Mouse (Mus musculus) intestine, embryonic 14.5 days (tissue): ENCODE measurements around the gene Fcrla. TPM values are rescaled to one million over a fixed set of nuclear protein-coding genes. Genes with fewer than 3 reads are reported as not detected.
"Not testable (repeated sequence)": the region's sequence is repeated elsewhere in the genome, so short reads cannot be mapped to it uniquely, and the experiment has no call there.

Experiments used
- ATAC-seq: fragments of 200-750 bp; cut with Nextera tagmentation; replicated peaks from 2 replicates; pipeline ENCODE4 v1.8.0; 2017; ENCODE audit warnings: low read depth, moderate number of reproducible peaks, moderate TSS enrichment, moderate library complexity; ENCODE audit not compliant: low FRiP score, low TSS enrichment
- DNase-seq: peaks from one replicate; pipeline ENCODE4 v3.0.0-alpha.2; 2018; ENCODE audit warnings: low spot score
- H3K27ac ChIP-seq: fragments of 300-500 bp; sonication (generic); 2 replicates; pipeline ENCODE4 v1.5.1; 2014; ENCODE audit warnings: low read depth, mild to moderate bottlenecking, control low read depth
- H3K27me3 ChIP-seq: fragments of 300-500 bp; sonication (generic); replicated peaks from 2 replicates; pipeline ENCODE4 v1.6.1; 2014; ENCODE audit warnings: low read length, control low read depth; ENCODE audit not compliant: control insufficient read depth, insufficient read depth
- H3K36me3 ChIP-seq: fragments of 300-500 bp; sonication (generic); 2 replicates; pipeline ENCODE4 v1.6.1; 2014; ENCODE audit warnings: low read length, control low read depth; ENCODE audit not compliant: control insufficient read depth, insufficient read depth
- H3K4me1 ChIP-seq: fragments of 300-500 bp; sonication (generic); replicated peaks from 2 replicates; pipeline ENCODE4 v1.6.1; 2014; ENCODE audit warnings: low read length, control low read depth, mixed read lengths; ENCODE audit not compliant: control insufficient read depth, insufficient read depth
- H3K4me2 ChIP-seq: fragments of 300-500 bp; sonication (generic); 2 replicates; pipeline ENCODE4 v1.6.1; 2014; ENCODE audit warnings: low read length
- H3K4me3 ChIP-seq: fragments of 300-500 bp; sonication (generic); 2 replicates; pipeline ENCODE4 v1.5.1; 2014; ENCODE audit warnings: low read depth, low read length, control low read depth, mixed read lengths
- H3K9ac ChIP-seq: fragments of 300-500 bp; sonication (generic); 2 replicates; pipeline ENCODE4 v1.6.1; 2014; ENCODE audit warnings: mild to moderate bottlenecking, low read length
- H3K9me3 ChIP-seq: fragments of 300-500 bp; sonication (generic); 2 replicates; pipeline ENCODE4 v1.6.1; 2016; ENCODE audit warnings: low read length, control low read depth; ENCODE audit not compliant: control insufficient read depth
- WGBS: fragments of 180-500 bp; shearing (Covaris S2); extraction: QIAGEN DNeasy Blood & Tissue Kit; methylation state at CpG from one replicate; pipeline ENCODE4 v1.1.7; 2014; 5-methylcytosine and 5-hydroxymethylcytosine counted together
- polyA plus RNA-seq: library from polyadenylated mRNA; unstranded; fragments of >200 nt; fragmentation: Nextera tagmentation; extraction: Ambion mirVana; gene quantifications from 2 replicates; pipeline ENCODE4 v1.2.1, GENCODE M21; 2014

Gene Fcrla
- polyA plus RNA-seq = not detected in 2 replicates

- Histone ChIP-seq H3K36me3 (no peaks in the 10 kb centered on the region), H3K9ac (no peak within 1 kb of the TSS), H3K4me1 (no peaks in the 10 kb centered on the region), H3K4me3 (no peak within 1 kb of the TSS), H3K9me3 (no peaks in the 10 kb centered on the region), H3K27me3 (no peaks in the 10 kb centered on the region), H3K4me2 (no peak within 1 kb of the TSS), H3K27ac (no peak within 1 kb of the TSS)
- WGBS = 85% methylated on average over 3 of the region's 3 CpGs
- DNase-seq (no peak), ATAC-seq (no peak)
These were observed at the start of gene Fcrla for GRCm38 (mm10) chr1:170927378-170927777. Gene Fcrla, minus strand, starts transcription at chr1:170927583.

GRCm38 (mm10) chr1:170976447-170976846, 49.1 kb upstream of the Fcrla start, which contains the start of gene Fcgr2b:
Gene Fcgr2b, minus strand, starts transcription at chr1:170976547.
- no peak for DNase-seq
- ATAC-seq = no peak
- Histone ChIP-seq H3K27ac (no peak within 1 kb of the TSS), H3K27me3 (no peaks in the 10 kb centered on the region), H3K4me1 (no peaks in the 10 kb centered on the region), H3K4me2 (no peak within 1 kb of the TSS), H3K9ac (no peak within 1 kb of the TSS), H3K9me3 (no peaks in the 10 kb centered on the region), H3K36me3 (no peaks in the 10 kb centered on the region), H3K4me3 (no peak within 1 kb of the TSS)
- WGBS = 83% methylated on average over 5 of the region's 5 CpGs

- ATAC-seq = no peak
- Histone ChIP-seq H3K36me3 (no peaks in the 10 kb centered on the region), H3K27ac (no peak overlapping the region), H3K4me1 (no peaks in the 10 kb centered on the region), H3K9me3 (no peaks in the 10 kb centered on the region), H3K9ac (no peak overlapping the region), H3K4me3 (no peak overlapping the region), H3K4me2 (no peak overlapping the region), H3K27me3 (no peaks in the 10 kb centered on the region)
- DNase-seq = no peak
- WGBS = 74% methylated on average over 7 of the region's 7 CpGs
These were observed 48.4 kb upstream of the Fcrla start for GRCm38 (mm10) chr1:170975751-170976161.

- DNase-seq, H3K27ac ChIP-seq, H3K36me3 ChIP-seq, ATAC-seq, H3K9me3 ChIP-seq, H3K27me3 ChIP-seq, H3K9ac ChIP-seq, H3K4me1 ChIP-seq, H3K4me2 ChIP-seq, H3K4me3 ChIP-seq: not testable (repeated sequence)
- 67% methylated on average over 2 of the region's 2 CpGs for whole genome bisulfite sequencing
These were observed 48.0 kb upstream of the Fcrla start for GRCm38 (mm10) chr1:170975350-170975749.

- H3K9ac ChIP-seq = no peak overlapping the region
- WGBS = 96% methylated on average over 2 of the region's 2 CpGs
- no peaks in the 10 kb centered on the region for H3K4me1 ChIP-seq
- no peak overlapping the region for H3K4me2 ChIP-seq
- no peaks in the 10 kb centered on the region for H3K36me3 ChIP-seq
- DNase-seq = no peak
- no peak for ATAC-seq
- no peak overlapping the region for H3K4me3 ChIP-seq
- no peaks in the 10 kb centered on the region for H3K9me3 ChIP-seq
- no peaks in the 10 kb centered on the region for H3K27me3 ChIP-seq
- no peak overlapping the region for H3K27ac ChIP-seq
These were observed 47.4 kb upstream of the Fcrla start for GRCm38 (mm10) chr1:170974736-170975135.

GRCm38 (mm10) chr1:170974171-170974570, 46.8 kb upstream of the Fcrla start:
- 86% methylated on average over 8 of the region's 8 CpGs for WGBS

GRCm38 (mm10) chr1:170972936-170973335, 45.6 kb upstream of the Fcrla start:
- Histone ChIP-seq H3K36me3 (no peaks in the 10 kb centered on the region), H3K4me3 (no peak overlapping the region), H3K27me3 (no peaks in the 10 kb centered on the region), H3K4me2 (no peak overlapping the region), H3K9me3 (no peaks in the 10 kb centered on the region), H3K27ac (no peak overlapping the region), H3K4me1 (no peaks in the 10 kb centered on the region), H3K9ac (no peak overlapping the region)
- no peak for ATAC-seq
- 76% methylated on average over 4 of the region's 4 CpGs for WGBS
- DNase-seq = no peak

More at GRCm38 (mm10) chr1:170974171-170974570, 46.8 kb upstream of the Fcrla start:
- H3K27ac ChIP-seq = no peak overlapping the region
- H3K36me3 ChIP-seq = no peaks in the 10 kb centered on the region
- DNase-seq = no peak
- H3K9ac ChIP-seq = no peak overlapping the region
- no peaks in the 10 kb centered on the region for H3K4me1 ChIP-seq
- no peaks in the 10 kb centered on the region for H3K27me3 ChIP-seq
- ATAC-seq = no peak
- no peak overlapping the region for H3K4me2 ChIP-seq
- H3K9me3 ChIP-seq = no peaks in the 10 kb centered on the region
- no peak overlapping the region for H3K4me3 ChIP-seq

- ATAC-seq (no peak), DNase-seq (no peak)
- Histone ChIP-seq H3K9ac (no peak overlapping the region), H3K9me3 (no peaks in the 10 kb centered on the region), H3K27ac (no peak overlapping the region), H3K4me3 (no peak overlapping the region), H3K27me3 (no peaks in the 10 kb centered on the region), H3K36me3 (no peaks in the 10 kb centered on the region), H3K4me1 (no peaks in the 10 kb centered on the region), H3K4me2 (no peak overlapping the region)
- 83% methylated on average over 6 of the region's 6 CpGs for WGBS
These were observed 45.1 kb upstream of the Fcrla start for GRCm38 (mm10) chr1:170972494-170972893.

- ATAC-seq = no peak
- Histone ChIP-seq H3K27me3 (no peaks in the 10 kb centered on the region), H3K9ac (no peak overlapping the region), H3K4me1 (no peaks in the 10 kb centered on the region), H3K4me2 (no peak overlapping the region), H3K4me3 (no peak overlapping the region), H3K9me3 (no peaks in the 10 kb centered on the region), H3K27ac (no peak overlapping the region), H3K36me3 (no peaks in the 10 kb centered on the region)
- no peak for DNase-seq
- WGBS = 73% methylated on average over 1 of the region's 1 CpGs
These were observed 41.2 kb upstream of the Fcrla start for GRCm38 (mm10) chr1:170968576-170968975.
